Mouse (Mus musculus) heart, adult 18-20 months (tissue): ENCODE results near the gene Phldb2. TPM values are rescaled to one million over a fixed set of nuclear protein-coding genes. Genes with fewer than 3 reads are reported as not detected.
A peak's percentile ranks its signal among the peaks of the same experiment; 100 is the strongest.

Source experiments
- DNase-seq, 2 experiments: peaks; one replicate each; pipeline ENCODE4 v3.0.0; 2021 to 2022; ENCODE audit warnings: mixed read lengths in 1 of 2
- long read RNA-seq, 2 experiments: library from polyadenylated mRNA; stranded (forward); transcript quantifications; one replicate each; pipeline ENCODE4 v2.0.0; 2021
- total RNA-seq, 2 experiments: library from RNA; stranded (reverse); gene quantifications; 2 replicates each; pipeline ENCODE4 v1.2.3; 2021

Gene Phldb2
- total RNA-seq = 10 to 100 TPM in 1 of 2 experiments, 1 to 10 TPM in 1; 9.6 to 10.7 TPM
- long read RNA-seq, experiment 1, full-length matches to known transcripts = 1 of 8 reads
- long read RNA-seq, experiment 1, partial matches to known transcripts = 0 of 8 reads
- long read RNA-seq, experiment 1, other reads (novel, unspliced or antisense) = 7 of 8 reads
- long read RNA-seq, experiment 2, partial matches to known transcripts = 0 of 2 reads
- long read RNA-seq, experiment 2, other reads (novel, unspliced or antisense) = 1 of 2 reads

- no peak for DNase-seq
These were observed at the start of gene Phldb2 for GRCm38 (mm10) chr16:45953394-45953793. Gene Phldb2, minus strand, starts transcription at chr16:45953598.

- DNase-seq = no peak
These were observed 48.3 kb upstream of the Phldb2 start for GRCm38 (mm10) chr16:46001550-46002166.

GRCm38 (mm10) chr16:46000976-46001375 is 47.6 kb upstream of the Phldb2 start:
- DNase-seq = no peak

GRCm38 (mm10) chr16:45999374-46000191 is 46.2 kb upstream of the Phldb2 start:
- no peak for DNase-seq

GRCm38 (mm10) chr16:45998231-45998630 is 44.8 kb upstream of the Phldb2 start:
- DNase-seq = no peak

- DNase-seq = no peak
These were observed 37.7 kb upstream of the Phldb2 start for GRCm38 (mm10) chr16:45990901-45991676.

GRCm38 (mm10) chr16:45986236-45986635 is 32.8 kb upstream of the Phldb2 start:
- no peak for DNase-seq

- peak; percentile 20 to 29 for DNase-seq
These were observed 31.5 kb upstream of the Phldb2 start for GRCm38 (mm10) chr16:45984610-45985606.

- no peak for DNase-seq
These were observed 22.9 kb upstream of the Phldb2 start for GRCm38 (mm10) chr16:45976251-45976650.

GRCm38 (mm10) chr16:45973959-45974686 is 20.7 kb upstream of the Phldb2 start:
- no peak for DNase-seq

GRCm38 (mm10) chr16:45970187-45970586 is 16.8 kb upstream of the Phldb2 start:
- DNase-seq = no peak

GRCm38 (mm10) chr16:45968716-45969115 is 15.3 kb upstream of the Phldb2 start:
- no peak for DNase-seq

GRCm38 (mm10) chr16:45967471-45967870 is 14.1 kb upstream of the Phldb2 start:
- peak; percentile 78 to 89 for DNase-seq

GRCm38 (mm10) chr16:45966604-45967003 is 13.2 kb upstream of the Phldb2 start:
- no peak for DNase-seq

GRCm38 (mm10) chr16:45964777-45965176 is 11.4 kb upstream of the Phldb2 start:
- no peak for DNase-seq

- peak; percentile 17 to 18 for DNase-seq
These were observed 10.4 kb upstream of the Phldb2 start for GRCm38 (mm10) chr16:45963837-45964236.

GRCm38 (mm10) chr16:45963088-45963487 is 9.7 kb upstream of the Phldb2 start:
- DNase-seq = peak; percentile 8 to 27

GRCm38 (mm10) chr16:45960978-45961377 is 7.6 kb upstream of the Phldb2 start:
- no peak for DNase-seq

GRCm38 (mm10) chr16:45956390-45956950 is 3.1 kb upstream of the Phldb2 start:
- DNase-seq = no peak

- DNase-seq = no peak
These were observed 897 bp downstream of the Phldb2 start for GRCm38 (mm10) chr16:45952501-45952900.
